Mouse (Mus musculus): Measurements from ENCODE around the gene Rpl29. TPM values are rescaled to one million over a fixed set of nuclear protein-coding genes. Genes with fewer than 3 reads are reported as not detected.

Gene Rpl29
- polyA plus RNA-seq, 1 experiment from 2014 or later = 1,370 TPM

DNA sequence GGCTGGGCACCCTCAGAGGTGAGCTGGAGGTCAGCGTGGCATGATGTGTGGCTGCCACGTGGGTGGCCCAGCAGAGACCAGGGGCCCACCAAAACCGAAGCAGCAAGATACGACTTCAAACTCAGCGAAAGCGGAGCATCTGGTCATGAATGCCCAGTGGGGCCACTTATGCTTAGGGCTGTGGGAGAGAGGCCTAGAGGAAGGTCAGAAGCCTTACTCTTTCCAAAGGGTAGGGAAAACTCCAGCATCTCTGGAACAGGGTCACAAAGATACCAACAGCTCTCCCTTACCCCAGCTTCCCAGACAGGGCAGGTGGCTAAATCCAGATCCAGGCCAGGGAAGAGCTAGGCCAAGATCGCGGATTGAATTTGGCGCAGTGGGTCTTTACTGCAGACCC lies 27.9 kb downstream of the Rpl29 start:
- Histone ChIP-seq H3K27me3 (ENCODE audit: control insufficient read depth, insufficient read depth, low read length) (no peaks in the 10 kb centered on the region), H3K4me1 (ENCODE audit: control insufficient read depth, insufficient read depth, low read length) (peaks cover 56% of the 10 kb centered on the region), H3K27ac (ENCODE audit: low read depth, low read length) (peak overlapping the region; percentile 90), H3K36me3 (ENCODE audit: control insufficient read depth, insufficient read depth, low read length) (peaks cover 29% of the 10 kb centered on the region), H3K4me2 (replicated peaks; ENCODE audit: low read depth, low read length) (peak overlapping the region; percentile 96; the same call in 1 of the 2 replicates), H3K9me3 (ENCODE audit: control insufficient read depth, low read length) (no peaks in the 10 kb centered on the region), H3K9ac (ENCODE audit: low read depth, low read length) (peak overlapping the region; percentile 82; the same call in 1 of the 2 replicates), H3K4me3 (ENCODE audit: low read length) (no peak overlapping the region)
- WGBS = 45% methylated on average over 9 of the region's 9 CpGs
- ATAC-seq (ENCODE audit: low FRiP score, low TSS enrichment) = no peak

DNA sequence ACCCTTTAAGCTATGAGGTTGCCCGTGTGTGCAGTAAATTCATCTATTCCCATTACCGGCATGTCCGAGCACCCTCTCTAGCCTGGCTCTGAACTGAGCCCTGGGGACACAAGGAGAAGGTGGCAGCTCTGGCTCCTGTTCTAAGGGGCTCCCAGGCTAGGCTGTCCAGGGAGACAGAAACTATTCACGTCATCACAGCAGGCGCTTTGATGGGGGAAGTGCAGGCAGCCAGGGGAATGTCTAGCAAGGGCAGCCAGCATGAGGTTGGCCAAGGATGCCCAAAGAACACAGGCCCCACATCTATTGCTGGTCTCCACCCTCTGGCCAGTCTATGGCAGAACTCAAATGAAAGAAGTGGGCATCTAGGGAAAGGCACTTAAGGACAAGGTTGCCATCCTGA lies 28.7 kb downstream of the Rpl29 start:
- ATAC-seq (ENCODE audit: low FRiP score, low TSS enrichment) = no peak
- H3K27ac ChIP-seq (ENCODE audit: low read depth, low read length) = no peak overlapping the region
- H3K4me1 ChIP-seq (ENCODE audit: control insufficient read depth, insufficient read depth, low read length) = peaks cover 49% of the 10 kb centered on the region
- no peaks in the 10 kb centered on the region for H3K9me3 ChIP-seq (ENCODE audit: control insufficient read depth, low read length)
- no peak overlapping the region for H3K9ac ChIP-seq (ENCODE audit: low read depth, low read length)
- no peaks in the 10 kb centered on the region for H3K27me3 ChIP-seq (ENCODE audit: control insufficient read depth, insufficient read depth, low read length)
- no peak overlapping the region for H3K4me2 ChIP-seq (replicated peaks; ENCODE audit: low read depth, low read length)
- H3K4me3 ChIP-seq (ENCODE audit: low read length) = no peak overlapping the region
- WGBS = 70% methylated on average over 5 of the region's 5 CpGs
- peaks cover 34% of the 10 kb centered on the region for H3K36me3 ChIP-seq (ENCODE audit: control insufficient read depth, insufficient read depth, low read length)

DNA sequence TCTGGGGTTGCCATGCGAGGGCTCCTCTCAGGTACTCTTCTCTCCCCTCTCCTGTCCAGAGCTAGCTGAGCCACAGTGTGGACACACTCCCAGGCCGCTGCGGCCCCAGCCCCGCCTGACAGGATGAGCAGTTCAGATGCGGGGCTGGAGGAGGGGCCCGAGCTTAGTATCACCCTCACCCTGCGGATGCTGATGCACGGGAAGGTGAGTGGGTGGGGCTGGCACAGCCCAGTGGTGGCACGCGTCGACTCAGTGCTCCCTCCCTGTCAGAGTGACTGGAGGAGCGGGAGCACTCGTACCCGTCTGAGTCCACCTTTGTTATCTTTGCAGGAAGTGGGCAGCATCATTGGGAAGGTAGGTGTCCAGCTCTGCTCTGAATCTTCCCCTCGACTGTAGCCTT lies 30.7 kb downstream of the Rpl29 start:
- Histone ChIP-seq H3K4me1 (ENCODE audit: control insufficient read depth, insufficient read depth, low read length) (peaks cover 44% of the 10 kb centered on the region), H3K36me3 (ENCODE audit: control insufficient read depth, insufficient read depth, low read length) (peaks cover 43% of the 10 kb centered on the region), H3K9ac (ENCODE audit: low read depth, low read length) (peak overlapping the region; percentile 28; the same call in 1 of the 2 replicates), H3K27me3 (ENCODE audit: control insufficient read depth, insufficient read depth, low read length) (no peaks in the 10 kb centered on the region), H3K9me3 (ENCODE audit: control insufficient read depth, low read length) (no peaks in the 10 kb centered on the region), H3K4me3 (ENCODE audit: low read length) (no peak overlapping the region), H3K4me2 (replicated peaks; ENCODE audit: low read depth, low read length) (peak overlapping the region; percentile 15; the same call in 1 of the 2 replicates), H3K27ac (ENCODE audit: low read depth, low read length) (peak overlapping the region; percentile 52; the same call in 1 of the 2 replicates)
- no peak for ATAC-seq (ENCODE audit: low FRiP score, low TSS enrichment)
- 43% methylated on average over 15 of the region's 15 CpGs for WGBS

- no peak overlapping the region; the same call in 1 of the 2 replicates for H3K4me2 ChIP-seq (replicated peaks; ENCODE audit: low read depth, low read length)
- peaks cover 44% of the 10 kb centered on the region for H3K4me1 ChIP-seq (ENCODE audit: control insufficient read depth, insufficient read depth, low read length)
- 0 out of 2 replicates have a peak, but pooled peaks have one; percentile 3 for ATAC-seq (ENCODE audit: low FRiP score, low TSS enrichment)
Observed at GRCm38 (mm10) chr9:106460401-106461025, 31.3 kb downstream of the Rpl29 start.

DNA sequence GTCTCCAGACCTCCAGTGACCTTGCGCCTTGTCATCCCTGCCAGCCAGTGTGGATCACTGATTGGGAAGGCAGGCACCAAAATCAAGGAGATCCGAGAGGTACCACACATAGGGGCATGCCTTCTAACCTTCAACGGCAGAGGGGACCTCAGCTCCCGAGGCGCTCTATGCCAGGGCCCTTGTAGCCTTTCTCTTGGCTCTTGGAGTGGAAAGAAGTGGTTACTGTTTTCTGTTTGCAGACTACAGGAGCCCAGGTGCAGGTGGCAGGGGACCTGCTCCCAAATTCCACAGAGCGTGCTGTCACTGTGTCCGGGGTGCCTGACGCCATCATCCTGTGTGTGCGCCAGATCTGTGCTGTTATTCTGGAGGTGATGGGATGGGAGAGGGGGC lies 31.8 kb downstream of the Rpl29 start:
- Histone ChIP-seq H3K27ac (ENCODE audit: low read depth, low read length) (peak overlapping the region; percentile 52; the same call in 1 of the 2 replicates), H3K9ac (ENCODE audit: low read depth, low read length) (no peak overlapping the region), H3K4me1 (ENCODE audit: control insufficient read depth, insufficient read depth, low read length) (peaks cover 41% of the 10 kb centered on the region), H3K36me3 (ENCODE audit: control insufficient read depth, insufficient read depth, low read length) (peaks cover 43% of the 10 kb centered on the region), H3K9me3 (ENCODE audit: control insufficient read depth, low read length) (no peaks in the 10 kb centered on the region), H3K4me3 (ENCODE audit: low read length) (no peak overlapping the region), H3K27me3 (ENCODE audit: control insufficient read depth, insufficient read depth, low read length) (no peaks in the 10 kb centered on the region), H3K4me2 (replicated peaks; ENCODE audit: low read depth, low read length) (no peak overlapping the region)
- 75% methylated on average over 9 of the region's 9 CpGs for WGBS
- ATAC-seq (ENCODE audit: low FRiP score, low TSS enrichment) = no peak

More at GRCm38 (mm10) chr9:106460401-106461025, 31.3 kb downstream of the Rpl29 start:
- Histone ChIP-seq H3K27ac (ENCODE audit: low read depth, low read length) (peak overlapping the region; percentile 52; the same call in 1 of the 2 replicates), H3K27me3 (ENCODE audit: control insufficient read depth, insufficient read depth, low read length) (no peaks in the 10 kb centered on the region), H3K9me3 (ENCODE audit: control insufficient read depth, low read length) (no peaks in the 10 kb centered on the region), H3K9ac (ENCODE audit: low read depth, low read length) (peak overlapping the region; percentile 28; the same call in 1 of the 2 replicates), H3K4me3 (ENCODE audit: low read length) (no peak overlapping the region), H3K36me3 (ENCODE audit: control insufficient read depth, insufficient read depth, low read length) (peaks cover 43% of the 10 kb centered on the region)
- WGBS = 45% methylated on average over 18 of the region's 18 CpGs

DNA sequence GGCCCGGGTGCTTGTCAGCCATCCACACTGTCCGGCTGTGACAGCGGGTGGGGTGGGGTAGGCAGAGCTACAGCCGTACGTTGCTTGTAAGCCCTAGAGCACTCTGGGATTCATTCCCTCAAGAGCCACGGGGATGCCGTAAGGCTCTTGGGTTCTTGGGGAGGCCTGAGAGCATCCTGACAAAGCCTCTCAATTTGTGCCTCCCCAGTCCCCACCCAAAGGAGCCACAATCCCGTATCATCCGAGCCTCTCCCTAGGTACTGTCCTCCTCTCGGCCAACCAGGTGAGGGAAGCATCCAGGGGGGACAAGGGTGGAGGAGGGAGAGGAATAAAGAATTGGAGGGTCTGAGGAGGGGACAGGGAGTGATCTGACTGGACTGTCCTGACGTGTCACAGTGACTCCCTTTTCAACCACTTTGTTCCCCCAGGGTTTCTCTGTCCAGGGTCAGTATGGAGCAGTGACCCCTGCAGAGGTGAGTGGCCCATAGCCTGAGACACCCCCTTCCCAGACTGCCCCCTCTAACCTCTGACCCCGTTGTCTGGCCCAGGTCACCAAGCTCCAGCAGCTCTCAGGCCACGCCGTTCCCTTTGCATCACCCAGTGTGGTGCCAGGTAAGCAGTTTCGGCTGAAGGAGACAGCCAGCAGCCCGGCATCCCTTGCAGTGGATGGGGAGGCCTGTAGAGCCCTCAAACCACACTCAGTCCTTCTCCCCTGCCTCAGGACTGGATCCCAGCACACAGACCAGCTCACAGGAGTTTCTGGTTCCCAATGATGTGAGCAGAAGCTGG lies 32.6 kb downstream of the Rpl29 start:
- no peak for ATAC-seq (ENCODE audit: low FRiP score, low TSS enrichment)
- no peak overlapping the region for H3K27ac ChIP-seq (ENCODE audit: low read depth, low read length)
- no peak overlapping the region for H3K4me2 ChIP-seq (replicated peaks; ENCODE audit: low read depth, low read length)
- peaks cover 43% of the 10 kb centered on the region for H3K36me3 ChIP-seq (ENCODE audit: control insufficient read depth, insufficient read depth, low read length)
- H3K9me3 ChIP-seq (ENCODE audit: control insufficient read depth, low read length) = no peaks in the 10 kb centered on the region
- H3K9ac ChIP-seq (ENCODE audit: low read depth, low read length) = no peak overlapping the region
- no peaks in the 10 kb centered on the region for H3K27me3 ChIP-seq (ENCODE audit: control insufficient read depth, insufficient read depth, low read length)
- H3K4me1 ChIP-seq (ENCODE audit: control insufficient read depth, insufficient read depth, low read length) = peaks cover 33% of the 10 kb centered on the region
- H3K4me3 ChIP-seq (ENCODE audit: low read length) = no peak overlapping the region
- 76% methylated on average over 16 of the region's 16 CpGs for WGBS

DNA sequence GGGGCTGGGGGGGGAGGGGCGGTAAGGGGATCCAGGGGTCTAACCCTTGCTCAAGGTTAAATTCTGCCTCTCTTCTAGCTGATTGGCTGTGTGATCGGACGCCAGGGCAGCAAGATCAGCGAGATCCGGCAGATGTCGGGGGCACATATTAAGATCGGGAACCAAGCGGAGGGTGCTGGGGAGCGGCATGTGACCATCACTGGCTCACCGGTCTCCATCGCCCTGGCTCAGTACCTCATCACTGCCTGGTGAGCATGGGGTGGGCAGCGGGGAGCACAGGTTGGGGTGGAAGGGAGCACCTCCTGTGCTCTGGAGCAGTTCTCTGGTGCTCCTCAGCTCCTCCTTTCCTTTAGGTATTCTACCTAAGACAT lies 33.2 kb downstream of the Rpl29 start:
- H3K9ac ChIP-seq (ENCODE audit: low read depth, low read length) = no peak overlapping the region
- no peaks in the 10 kb centered on the region for H3K9me3 ChIP-seq (ENCODE audit: control insufficient read depth, low read length)
- H3K36me3 ChIP-seq (ENCODE audit: control insufficient read depth, insufficient read depth, low read length) = peaks cover 43% of the 10 kb centered on the region
- peaks cover 27% of the 10 kb centered on the region for H3K4me1 ChIP-seq (ENCODE audit: control insufficient read depth, insufficient read depth, low read length)
- no peaks in the 10 kb centered on the region for H3K27me3 ChIP-seq (ENCODE audit: control insufficient read depth, insufficient read depth, low read length)
- no peak for ATAC-seq (ENCODE audit: low FRiP score, low TSS enrichment)
- H3K27ac ChIP-seq (ENCODE audit: low read depth, low read length) = no peak overlapping the region
- no peak overlapping the region for H3K4me3 ChIP-seq (ENCODE audit: low read length)
- 91% methylated on average over 12 of the region's 12 CpGs for WGBS
- no peak overlapping the region for H3K4me2 ChIP-seq (replicated peaks; ENCODE audit: low read depth, low read length)

DNA sequence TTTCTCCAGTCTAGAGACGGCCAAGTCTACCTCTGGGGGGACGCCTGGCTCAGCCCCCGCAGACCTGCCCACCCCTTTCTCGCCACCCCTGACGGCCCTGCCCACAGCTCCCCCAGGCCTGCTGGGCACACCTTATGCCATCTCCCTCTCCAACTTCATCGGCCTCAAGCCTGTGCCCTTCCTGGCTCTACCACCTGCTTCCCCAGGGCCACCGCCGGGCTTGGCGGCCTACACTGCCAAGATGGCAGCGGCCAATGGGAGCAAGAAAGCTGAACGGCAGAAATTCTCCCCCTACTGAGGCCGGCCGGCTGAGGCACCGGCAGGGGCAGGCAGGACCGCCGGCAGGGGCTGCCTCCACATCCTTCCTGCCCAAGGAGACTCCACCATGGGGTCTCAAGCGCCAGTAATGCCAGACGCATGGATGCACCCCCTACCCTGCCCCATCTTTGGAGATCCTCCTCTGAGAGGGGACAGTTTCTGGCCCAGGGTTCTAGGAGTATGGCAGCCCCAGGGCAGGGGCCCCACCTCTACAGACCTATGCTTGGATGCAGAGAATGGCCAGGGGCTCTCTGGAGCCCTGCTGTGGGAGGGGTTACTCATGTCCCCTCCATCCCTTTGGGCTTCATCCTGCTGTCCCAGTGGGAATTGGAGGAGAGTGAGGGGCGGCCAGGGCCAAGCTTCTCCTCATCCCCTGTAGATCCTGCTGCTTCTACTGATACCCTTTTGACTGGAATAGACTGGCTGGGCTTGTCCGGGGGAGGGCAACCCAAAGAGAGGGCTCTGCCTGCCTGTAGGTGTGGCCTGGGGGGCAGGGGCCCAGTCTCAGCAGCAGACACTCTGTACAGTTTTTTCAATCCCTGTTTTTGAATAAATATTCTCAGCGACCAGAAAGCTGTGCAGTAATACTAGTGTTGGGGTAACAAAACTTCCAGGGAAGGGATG lies 34.1 kb downstream of the Rpl29 start:
- H3K4me2 ChIP-seq (replicated peaks; ENCODE audit: low read depth, low read length) = no peak overlapping the region
- H3K36me3 ChIP-seq (ENCODE audit: control insufficient read depth, insufficient read depth, low read length) = peaks cover 39% of the 10 kb centered on the region
- H3K27me3 ChIP-seq (ENCODE audit: control insufficient read depth, insufficient read depth, low read length) = no peaks in the 10 kb centered on the region
- WGBS = 84% methylated on average over 21 of the region's 21 CpGs
- peaks cover 20% of the 10 kb centered on the region for H3K4me1 ChIP-seq (ENCODE audit: control insufficient read depth, insufficient read depth, low read length)
- H3K27ac ChIP-seq (ENCODE audit: low read depth, low read length) = no peak overlapping the region
- no peak overlapping the region for H3K9ac ChIP-seq (ENCODE audit: low read depth, low read length)
- no peaks in the 10 kb centered on the region for H3K9me3 ChIP-seq (ENCODE audit: control insufficient read depth, low read length)
- no peak overlapping the region for H3K4me3 ChIP-seq (ENCODE audit: low read length)
- no peak for ATAC-seq (ENCODE audit: low FRiP score, low TSS enrichment)

Data from kidney, embryonic 14.5 days (tissue).